Mouse (Mus musculus): ENCODE results near the gene Ypel3. TPM values are rescaled to one million over a fixed set of nuclear protein-coding genes. Genes with fewer than 3 reads are reported as not detected.

Gene Ypel3
- total and polyA plus RNA-seq, 3 experiments = 33.9 to 44.0 (median 38.9) TPM

DNA sequence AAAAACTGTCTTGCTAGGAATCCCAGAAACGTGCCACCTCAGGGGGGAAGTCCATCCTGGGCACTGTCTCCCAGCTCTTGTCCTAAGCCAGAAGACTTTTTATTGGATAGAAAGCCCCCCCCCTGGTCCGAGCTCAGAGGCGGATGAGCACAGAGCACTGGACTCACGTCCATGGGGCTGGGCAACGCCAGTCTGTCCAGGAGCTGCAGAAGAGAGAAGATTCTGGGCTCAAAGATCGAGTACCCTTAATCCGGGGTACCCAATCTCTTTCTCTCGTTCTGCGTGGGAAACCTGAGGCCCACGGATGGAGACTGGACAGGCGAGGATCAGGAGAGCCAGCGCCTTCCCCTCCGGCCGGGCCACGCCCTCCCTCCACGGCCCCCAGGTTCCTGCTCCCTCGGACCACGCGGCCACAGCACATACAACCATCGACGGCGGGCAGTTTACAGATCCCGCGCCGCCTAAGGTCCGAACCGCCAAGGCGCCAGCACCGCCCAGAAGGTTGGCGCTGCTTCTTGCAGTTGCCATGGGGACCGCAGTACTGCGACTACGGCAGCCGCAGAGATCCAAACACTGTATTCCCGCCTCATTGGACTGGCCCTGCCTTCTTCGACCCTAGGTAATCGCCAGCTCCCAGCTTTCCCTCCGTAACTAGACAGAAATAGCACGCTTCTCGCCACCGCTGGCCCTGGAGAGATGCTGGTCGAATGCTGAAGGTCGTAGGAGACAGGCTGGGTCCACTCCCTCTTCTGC, 32.1 kb downstream of the Ypel3 start:
- in situ Hi-C loops (cut with MboI; ENCODE audit: low pct_ligation_motif_present, low pct_unique_long_range_greater_than_20kb, low sequenced_read_pairs) (no loop called here), dilution Hi-C loops (cut with MboI; ENCODE audit: extremely low pct_ligation_motif_present, extremely low pct_unique_long_range_greater_than_20kb, low sequenced_read_pairs) (no loop called here)
- Histone ChIP-seq H3K9me3 (replicated peaks; ENCODE audit: low read length) (peaks cover 4% of the 10 kb centered on the region), H3K4me1 (ENCODE audit: control insufficient read depth in 1 of 2, insufficient read depth in 2 of 2) (peaks cover 3 to 14% of the 10 kb centered on the region in 2 experiments; a peak in 3 of 4 replicates), H3K36me3 (replicated peaks in 1 of 2; ENCODE audit: control insufficient read depth in 1 of 2, insufficient read depth in 1 of 2, low read length in 1 of 2) (no peaks in the 10 kb centered on the region), H3K9ac (ENCODE audit: insufficient read depth, low read depth) (peak overlapping the region; percentile 24; the same call in 1 of the 2 replicates), H3K27ac (ENCODE audit: insufficient read depth, low read depth) (no peak overlapping the region), H3K4me3 (replicated peaks in 1 of 3; ENCODE audit: low read depth in 2 of 3, low read length in 2 of 3, poor library complexity in 1 of 3) (peak overlapping the region; percentile 32 to 52 (median 49)), H3K4me2 (ENCODE audit: insufficient read depth, low read depth, poor library complexity, severe bottlenecking) (peak overlapping the region; percentile 27; the same call in 1 of the 2 replicates), H3K27me3 (replicated peaks) (no peaks in the 10 kb centered on the region), H3K79me2 (replicated peaks; ENCODE audit: control insufficient read depth, extremely low read depth, insufficient read depth, poor library complexity, severe bottlenecking) (no peaks in the 10 kb centered on the region)
- no peak; the same call in 1 of the 2 replicates for TF ChIP-seq MAX (IDR thresholded peaks at IDR 0.05; ENCODE audit: low read length)
- TF ChIP-seq ZNF384 (IDR thresholded peaks at IDR 0.05; ENCODE audit: low read depth, low read length) = no peak
- TF ChIP-seq RAD21 (IDR thresholded peaks at IDR 0.05; ENCODE audit: low read depth, low read length) = no peak
- peak; percentile 89 for TF ChIP-seq MXI1 (IDR thresholded peaks at IDR 0.05; ENCODE audit: low read depth, low read length)
- 0 out of 2 replicates have a peak, but pooled peaks have one; percentile 42 for TF ChIP-seq E2F4 (IDR thresholded peaks at IDR 0.05; ENCODE audit: insufficient replicate concordance, low read depth, low read length)
- no peak for TF ChIP-seq SMC3 (IDR thresholded peaks at IDR 0.05; ENCODE audit: low read depth, low read length)
- TF ChIP-seq POLR2A (IDR thresholded peaks at IDR 0.05; ENCODE audit: low read depth, low read length) = peak; percentile 44; the same call in 1 of the 2 replicates
- TF ChIP-seq MAFK (IDR thresholded peaks at IDR 0.05; ENCODE audit: insufficient replicate concordance, low read length) = 0 out of 2 replicates have a peak, but pooled peaks have one; percentile 14
- peak; percentile 69 for TF ChIP-seq HCFC1 (IDR thresholded peaks at IDR 0.05; ENCODE audit: low read depth, low read length)
- peak; percentile 55; the same call in 1 of the 2 replicates for TF ChIP-seq SIN3A (IDR thresholded peaks at IDR 0.05; ENCODE audit: low read length)
- peak; percentile 47 for DNase-seq (ENCODE audit: extremely low read depth)

DNA sequence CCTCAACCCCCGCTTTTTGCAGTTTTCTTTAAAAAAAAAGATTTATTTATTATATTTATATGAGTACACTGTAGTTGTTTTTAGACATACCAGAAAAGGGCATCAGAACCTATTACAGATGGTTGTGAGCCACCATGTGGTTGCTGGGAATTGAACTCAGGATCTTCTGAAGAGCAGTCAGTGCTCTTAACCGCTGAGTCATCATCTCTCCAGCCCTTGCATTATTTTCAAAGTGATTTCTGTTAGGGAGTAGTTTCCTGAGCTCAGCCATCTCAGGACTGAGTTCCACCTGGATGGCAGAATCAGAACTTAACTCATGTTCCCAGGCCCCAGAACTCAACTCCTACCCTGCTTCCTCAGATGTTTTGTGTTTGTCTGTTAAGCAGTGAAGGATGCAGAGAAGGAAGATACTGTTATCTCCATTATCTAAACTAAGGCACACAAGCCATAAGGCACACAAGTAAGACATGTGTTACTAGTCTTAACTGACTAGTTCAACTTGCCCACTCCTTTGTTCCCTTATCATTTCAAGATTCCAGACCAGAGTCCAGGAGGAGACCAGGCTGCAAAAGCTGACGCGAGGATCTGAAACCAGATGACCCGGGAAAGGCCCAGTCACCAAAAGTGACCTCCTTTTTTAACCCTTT, 33.1 kb downstream of the Ypel3 start:
- TF ChIP-seq MAFK (IDR thresholded peaks at IDR 0.05; ENCODE audit: insufficient replicate concordance, low read length) = peak; percentile 76
- TF ChIP-seq NRF1 (IDR thresholded peaks at IDR 0.05; ENCODE audit: low read depth, low read length) = no peak
- no peak for TF ChIP-seq ZNF384 (IDR thresholded peaks at IDR 0.05; ENCODE audit: low read depth, low read length)
- no peak overlapping the region for H3K4me3 ChIP-seq (replicated peaks in 1 of 3; ENCODE audit: low read depth in 2 of 3, low read length in 2 of 3, poor library complexity in 1 of 3)
- no peaks in the 10 kb centered on the region for H3K27me3 ChIP-seq (replicated peaks)
- H3K27ac ChIP-seq (ENCODE audit: insufficient read depth, low read depth) = no peak overlapping the region
- H3K9me3 ChIP-seq (replicated peaks; ENCODE audit: low read length) = peaks cover 4% of the 10 kb centered on the region
- no peak for DNase-seq (ENCODE audit: extremely low read depth)
- H3K4me1 ChIP-seq (ENCODE audit: control insufficient read depth in 1 of 2, insufficient read depth in 2 of 2) = peaks cover 8 to 14% of the 10 kb centered on the region in 2 experiments; a peak in 3 of 4 replicates
- in situ Hi-C loops (cut with MboI; ENCODE audit: low pct_ligation_motif_present, low pct_unique_long_range_greater_than_20kb, low sequenced_read_pairs) = no loop called here
- dilution Hi-C loops (cut with MboI; ENCODE audit: extremely low pct_ligation_motif_present, extremely low pct_unique_long_range_greater_than_20kb, low sequenced_read_pairs) = no loop called here
- H3K9ac ChIP-seq (ENCODE audit: insufficient read depth, low read depth) = no peak overlapping the region
- no peaks in the 10 kb centered on the region for H3K79me2 ChIP-seq (replicated peaks; ENCODE audit: control insufficient read depth, extremely low read depth, insufficient read depth, poor library complexity, severe bottlenecking)
- no peak overlapping the region for H3K4me2 ChIP-seq (ENCODE audit: insufficient read depth, low read depth, poor library complexity, severe bottlenecking)
- H3K36me3 ChIP-seq (replicated peaks in 1 of 2; ENCODE audit: control insufficient read depth in 1 of 2, insufficient read depth in 1 of 2, low read length in 1 of 2) = no peaks in the 10 kb centered on the region

Measured in CH12.LX (cell line).